Mouse (Mus musculus): Measurements from ENCODE around the gene Mpig6b.

- TF ChIP-seq POLR2A (IDR thresholded peaks at IDR 0.05; ENCODE audit: borderline replicate concordance, extremely low read depth, insufficient read depth, insufficient read length, poor library complexity, severe bottlenecking) (no peak), CTCF (IDR thresholded peaks at IDR 0.05; ENCODE audit: borderline replicate concordance, extremely low read depth, insufficient read depth, insufficient read length) (no peak)
These were observed 38.1 kb upstream of the Mpig6b start for GRCm38 (mm10) chr17:35104079-35104478.

Measured in brain, embryonic 14.5 days (tissue).